Mouse (Mus musculus) liver, embryonic 11.5 days (tissue): ENCODE data around the gene Lrrk1. TPM values are rescaled to one million over a fixed set of nuclear protein-coding genes. Genes with fewer than 3 reads are reported as not detected.

ENCODE experiments used
- ATAC-seq: fragments of 200-750 bp; cut with Nextera tagmentation; replicated peaks from 2 replicates; pipeline ENCODE4 v1.8.0; 2017; ENCODE audit warnings: moderate number of reproducible peaks, mild to moderate bottlenecking, moderate TSS enrichment, moderate library complexity; ENCODE audit not compliant: low FRiP score
- DNase-seq: peaks from one replicate; pipeline ENCODE4 v3.0.0-alpha.2; 2017; ENCODE audit warnings: low spot score
- H3K27ac ChIP-seq: fragments of 300-500 bp; sonication (generic); 2 replicates; pipeline ENCODE4 v1.5.1; 2014; ENCODE audit warnings: mild to moderate bottlenecking, low read depth, low read length, control low read depth
- H3K27me3 ChIP-seq: fragments of 300-500 bp; sonication (generic); replicated peaks from 2 replicates; pipeline ENCODE4 v1.6.1; 2014; ENCODE audit warnings: low read length, mixed read lengths; ENCODE audit not compliant: control insufficient read depth, insufficient read depth
- H3K36me3 ChIP-seq: fragments of 300-500 bp; sonication (generic); 2 replicates; pipeline ENCODE4 v1.6.1; 2014; ENCODE audit warnings: mild to moderate bottlenecking, low read length, moderate library complexity, mixed read lengths; ENCODE audit not compliant: control insufficient read depth, insufficient read depth
- H3K4me1 ChIP-seq: fragments of 300-500 bp; sonication (generic); replicated peaks from 2 replicates; pipeline ENCODE4 v1.6.1; 2014; ENCODE audit warnings: low read length, mixed read lengths; ENCODE audit not compliant: control insufficient read depth, insufficient read depth
- H3K4me2 ChIP-seq: fragments of 300-500 bp; sonication (generic); 2 replicates; pipeline ENCODE4 v1.6.1; 2014; ENCODE audit warnings: mild to moderate bottlenecking, control low read depth, moderate library complexity
- H3K4me3 ChIP-seq: fragments of 300-500 bp; sonication (generic); 2 replicates; pipeline ENCODE4 v1.5.1; 2014; ENCODE audit warnings: low read depth, low read length, control low read depth
- H3K9ac ChIP-seq: fragments of 300-500 bp; sonication (generic); 2 replicates; pipeline ENCODE4 v1.6.1; 2014; ENCODE audit warnings: low read depth, low read length, control low read depth
- H3K9me3 ChIP-seq: fragments of 300-500 bp; sonication (generic); 2 replicates; pipeline ENCODE4 v1.6.1; 2016; ENCODE audit warnings: low read length, inconsistent platforms, mixed read lengths; ENCODE audit not compliant: control insufficient read depth
- WGBS: fragments of 180-500 bp; shearing (Covaris S2); extraction: QIAGEN DNeasy Blood & Tissue Kit; methylation state at CpG from one replicate; pipeline ENCODE4 v1.1.7; 2014; 5-methylcytosine and 5-hydroxymethylcytosine counted together
- polyA plus RNA-seq: library from polyadenylated mRNA; unstranded; fragments of >200 nt; fragmentation: Nextera tagmentation; extraction: Ambion mirVana; gene quantifications from 2 replicates; pipeline ENCODE4 v1.2.1, GENCODE M21; 2014

Lrrk1 gene
- polyA plus RNA-seq, 1 experiment from 2014 or later = 9.3 TPM

GRCm38 (mm10) chr7:66388621-66389532 is 727 bp upstream of the Lrrk1 start:
- peak overlapping the region; percentile 84 for H3K9ac ChIP-seq
- peak overlapping the region; percentile 69 for H3K4me3 ChIP-seq
- WGBS = 19% methylated on average over 28 of the region's 28 CpGs
- H3K9me3 ChIP-seq = no peaks in the 10 kb centered on the region
- H3K27ac ChIP-seq = no peak overlapping the region
- H3K4me2 ChIP-seq = peak overlapping the region; percentile 78
- no peaks in the 10 kb centered on the region for H3K36me3 ChIP-seq
- no peaks in the 10 kb centered on the region for H3K27me3 ChIP-seq
- ATAC-seq = peak; percentile 72
- peaks cover 6% of the 10 kb centered on the region; the same call in 1 of the 2 replicates for H3K4me1 ChIP-seq
- peak; percentile 62 for DNase-seq

DNA sequence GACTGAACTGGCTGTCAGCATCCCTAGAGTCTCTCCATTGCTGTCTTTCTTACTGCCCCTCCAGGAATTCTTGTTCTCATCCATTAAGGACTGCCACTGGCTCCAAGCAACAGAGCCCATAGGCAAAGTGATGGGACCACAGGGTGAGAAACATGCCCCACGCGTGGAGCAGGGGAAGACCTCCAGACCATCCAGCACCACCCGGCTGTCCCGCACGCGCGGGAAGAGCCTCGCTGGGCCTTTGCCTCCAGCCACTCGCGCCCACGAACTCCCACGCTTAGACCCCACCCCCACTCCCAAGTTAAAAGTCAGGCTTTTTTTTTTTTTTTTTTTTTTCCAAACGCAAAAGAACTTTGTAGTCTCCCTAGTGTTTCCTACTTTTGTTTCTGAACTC is 734 bp downstream of the Lrrk1 start:
- Histone ChIP-seq H3K4me2 (peak overlapping the region; percentile 78), H3K9ac (peak overlapping the region; percentile 84), H3K9me3 (no peaks in the 10 kb centered on the region), H3K4me3 (peak overlapping the region; percentile 69), H3K36me3 (no peaks in the 10 kb centered on the region), H3K27ac (no peak overlapping the region), H3K27me3 (no peaks in the 10 kb centered on the region), H3K4me1 (peaks cover 6% of the 10 kb centered on the region; the same call in 1 of the 2 replicates)
- DNase-seq (peak; percentile 46), ATAC-seq (no peak)
- 4% methylated on average over 13 of the region's 13 CpGs for WGBS

- no peaks in the 10 kb centered on the region for H3K27me3 ChIP-seq
- H3K9me3 ChIP-seq = no peaks in the 10 kb centered on the region
- WGBS = 92% methylated on average over 6 of the region's 6 CpGs
- H3K4me3 ChIP-seq = no peak overlapping the region
- no peak overlapping the region for H3K9ac ChIP-seq
- H3K36me3 ChIP-seq = no peaks in the 10 kb centered on the region
- H3K4me1 ChIP-seq = peaks cover 6% of the 10 kb centered on the region; the same call in 1 of the 2 replicates
- ATAC-seq = no peak
- DNase-seq = no peak
- no peak overlapping the region for H3K4me2 ChIP-seq
- H3K27ac ChIP-seq = no peak overlapping the region
Observed at GRCm38 (mm10) chr7:66386411-66386810, 1.7 kb downstream of the Lrrk1 start.

DNA sequence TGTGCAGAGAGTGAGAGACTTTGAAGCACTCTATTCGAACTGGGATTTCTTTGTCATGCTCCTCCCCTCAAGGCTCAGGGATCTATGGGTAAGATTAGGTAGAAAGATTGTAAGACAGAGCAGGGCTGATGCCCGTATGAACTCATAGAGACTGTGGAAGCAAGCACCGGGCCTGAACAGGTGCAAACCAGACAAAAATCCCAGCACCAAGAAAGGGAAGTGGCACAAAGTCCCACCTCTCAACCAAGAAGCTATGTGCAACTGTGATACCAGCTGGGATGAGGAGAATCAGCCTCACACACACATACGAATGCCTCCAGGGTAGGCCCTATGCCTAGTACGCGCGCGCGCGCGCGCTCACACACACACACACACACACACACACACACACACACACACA is 2.3 kb downstream of the Lrrk1 start:
- Histone ChIP-seq H3K4me1 (peaks cover 6% of the 10 kb centered on the region; the same call in 1 of the 2 replicates), H3K9me3 (no peaks in the 10 kb centered on the region)

GRCm38 (mm10) chr7:66384891-66385290 is 3.3 kb downstream of the Lrrk1 start:
- DNase-seq = no peak
- H3K36me3 ChIP-seq = no peaks in the 10 kb centered on the region
- H3K27me3 ChIP-seq = no peaks in the 10 kb centered on the region
- H3K4me3 ChIP-seq = no peak overlapping the region
- no peak overlapping the region for H3K27ac ChIP-seq
- no peaks in the 10 kb centered on the region for H3K9me3 ChIP-seq
- 85% methylated on average over 8 of the region's 8 CpGs for WGBS
- peaks cover 6% of the 10 kb centered on the region; the same call in 1 of the 2 replicates for H3K4me1 ChIP-seq
- ATAC-seq = no peak
- no peak overlapping the region for H3K9ac ChIP-seq
- no peak overlapping the region for H3K4me2 ChIP-seq

More for the DNA sequence above, 2.3 kb downstream of the Lrrk1 start:
- ATAC-seq (no peak), DNase-seq (no peak)
- WGBS = 86% methylated on average over 12 of the region's 12 CpGs
- no peak overlapping the region for H3K4me2 ChIP-seq
- no peaks in the 10 kb centered on the region for H3K27me3 ChIP-seq
- no peak overlapping the region for H3K4me3 ChIP-seq
- H3K27ac ChIP-seq = no peak overlapping the region
- H3K36me3 ChIP-seq = no peaks in the 10 kb centered on the region
- no peak overlapping the region for H3K9ac ChIP-seq

DNA sequence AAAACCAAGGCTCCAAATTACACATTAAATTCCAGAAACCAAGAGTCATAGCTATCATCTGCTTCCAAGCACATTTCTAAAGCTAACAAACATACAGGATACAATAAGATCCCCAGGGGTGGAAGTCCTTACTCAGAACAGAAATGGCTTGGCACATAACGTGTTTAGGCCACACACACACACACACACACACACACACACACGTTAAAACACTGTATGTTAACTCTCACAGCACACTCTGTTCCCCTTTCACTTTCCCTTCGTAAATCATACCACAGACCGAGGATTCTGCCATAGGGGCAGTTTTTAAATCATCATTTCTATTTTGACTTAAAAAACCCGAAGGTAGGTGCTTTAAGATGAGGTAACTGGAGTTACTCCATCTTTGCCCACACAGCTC is 3.9 kb downstream of the Lrrk1 start:
- no peak overlapping the region for H3K4me2 ChIP-seq
- H3K27ac ChIP-seq = no peak overlapping the region
- H3K27me3 ChIP-seq = no peaks in the 10 kb centered on the region
- no peaks in the 10 kb centered on the region for H3K9me3 ChIP-seq
- ATAC-seq (no peak), DNase-seq (no peak)
- H3K4me3 ChIP-seq = no peak overlapping the region
- H3K4me1 ChIP-seq = peaks cover 6% of the 10 kb centered on the region; the same call in 1 of the 2 replicates
- no peak overlapping the region for H3K9ac ChIP-seq
- WGBS = 72% methylated on average over 5 of the region's 5 CpGs
- H3K36me3 ChIP-seq = no peaks in the 10 kb centered on the region

- no peaks in the 10 kb centered on the region for H3K27me3 ChIP-seq
- no peaks in the 10 kb centered on the region for H3K36me3 ChIP-seq
- no peak for ATAC-seq
- no peak overlapping the region for H3K4me2 ChIP-seq
- H3K9ac ChIP-seq = no peak overlapping the region
- WGBS = 75% methylated on average over 10 of the region's 10 CpGs
- no peaks in the 10 kb centered on the region for H3K9me3 ChIP-seq
- H3K27ac ChIP-seq = no peak overlapping the region
- no peaks in the 10 kb centered on the region for H3K4me1 ChIP-seq
- DNase-seq = no peak
- H3K4me3 ChIP-seq = no peak overlapping the region
Observed at GRCm38 (mm10) chr7:66376560-66376959, 11.6 kb downstream of the Lrrk1 start.

DNA sequence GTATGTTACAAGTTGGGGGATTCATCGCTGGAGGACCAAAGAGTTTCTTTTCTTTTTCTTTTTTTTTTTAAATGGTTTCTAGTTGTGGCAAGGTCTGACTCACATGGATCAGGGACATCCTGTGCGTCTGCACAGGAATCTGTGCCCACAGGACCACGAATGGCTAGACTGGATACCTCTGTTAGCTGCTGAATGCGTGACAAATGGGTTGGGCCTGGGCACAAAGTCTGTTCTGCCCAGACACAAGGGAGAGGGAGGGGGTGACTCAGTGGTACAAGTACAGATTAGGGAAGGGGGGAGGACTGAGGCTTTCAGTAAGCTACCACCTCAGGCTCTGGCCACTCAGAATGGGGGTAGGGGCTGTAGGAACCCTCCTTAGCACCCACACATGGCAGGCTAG is 12.4 kb downstream of the Lrrk1 start:
- WGBS = 83% methylated on average over 4 of the region's 4 CpGs
- no peak overlapping the region for H3K27ac ChIP-seq

GRCm38 (mm10) chr7:66373391-66373790 is 14.8 kb downstream of the Lrrk1 start:
- H3K36me3 ChIP-seq = no peaks in the 10 kb centered on the region
- H3K4me1 ChIP-seq = peaks cover 2% of the 10 kb centered on the region
- 82% methylated on average over 3 of the region's 3 CpGs for WGBS
- H3K9ac ChIP-seq = no peak overlapping the region
- H3K4me2 ChIP-seq = no peak overlapping the region
- H3K9me3 ChIP-seq = no peaks in the 10 kb centered on the region
- H3K4me3 ChIP-seq = no peak overlapping the region
- no peak for ATAC-seq
- no peak for DNase-seq
- no peak overlapping the region for H3K27ac ChIP-seq
- H3K27me3 ChIP-seq = no peaks in the 10 kb centered on the region

More for the DNA sequence above, 12.4 kb downstream of the Lrrk1 start:
- Histone ChIP-seq H3K9me3 (no peaks in the 10 kb centered on the region), H3K4me3 (no peak overlapping the region), H3K9ac (no peak overlapping the region), H3K4me1 (no peaks in the 10 kb centered on the region), H3K36me3 (no peaks in the 10 kb centered on the region), H3K4me2 (no peak overlapping the region), H3K27me3 (no peaks in the 10 kb centered on the region)
- DNase-seq (no peak), ATAC-seq (no peak)
